Mouse (Mus musculus): Measurements from ENCODE around the gene Erich4. TPM values are rescaled to one million over a fixed set of nuclear protein-coding genes. Genes with fewer than 3 reads are reported as not detected.
A peak's percentile ranks its signal among the peaks of the same experiment; 100 is the strongest.

The Erich4 gene
- polyA plus RNA-seq, 2 experiments = 0.51 to 0.52 TPM

DNA sequence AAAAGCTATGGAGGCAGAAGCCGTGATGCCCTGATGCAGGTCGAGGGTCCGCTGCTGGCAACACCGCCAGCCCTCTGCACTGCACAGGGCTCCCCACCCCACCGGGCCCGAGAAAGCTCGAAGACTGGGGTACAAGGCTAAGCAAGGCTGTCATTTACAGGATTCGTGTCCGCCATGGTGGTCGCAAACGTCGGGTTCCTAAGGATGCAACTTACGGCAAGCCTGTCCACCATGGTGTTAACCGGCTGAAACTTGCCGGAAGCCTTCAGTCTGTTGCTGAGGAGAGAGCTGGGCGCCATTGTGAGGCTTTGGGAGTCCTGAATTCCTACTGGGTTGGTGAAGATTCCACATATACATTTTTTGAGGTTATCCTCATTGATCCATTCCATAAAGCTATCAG is 14.3 kb downstream of the Erich4 start:
- 80% methylated on average over 16 of the region's 16 CpGs for WGBS (ENCODE audit: insufficient replicate concordance)
- Histone ChIP-seq H3K36me3 (replicated peaks; ENCODE audit: control insufficient read depth, insufficient read depth, low read depth) (no peaks in the 10 kb centered on the region), H3K9ac (replicated peaks) (no peak overlapping the region), H3K9me3 (ENCODE audit: control insufficient read depth, low read length) (no peaks in the 10 kb centered on the region), H3K4me1 (replicated peaks; ENCODE audit: control insufficient read depth in 2 of 2, insufficient read depth in 2 of 2, low read length in 1 of 2) (no peaks in the 10 kb centered on the region), H3K27me3 (ENCODE audit: control insufficient read depth, insufficient read depth, low read length) (no peaks in the 10 kb centered on the region), H3K27ac (no peak overlapping the region), H3K4me3 (ENCODE audit: insufficient read depth in 1 of 2, low read depth in 2 of 2, low read length in 2 of 2) (no peak overlapping the region), H3K4me2 (ENCODE audit: low read depth) (no peak overlapping the region)
- no peak for TF ChIP-seq CTCF (IDR thresholded peaks at IDR 0.05; ENCODE audit: low read depth)
- TF ChIP-seq EP300 (IDR thresholded peaks at IDR 0.05; ENCODE audit: low read depth) = no peak
- ATAC-seq (ENCODE audit: insufficient read depth) = no peak
- no peak for DNase-seq (ENCODE audit: low read depth in 3 of 3, low spot score in 3 of 3)

DNA sequence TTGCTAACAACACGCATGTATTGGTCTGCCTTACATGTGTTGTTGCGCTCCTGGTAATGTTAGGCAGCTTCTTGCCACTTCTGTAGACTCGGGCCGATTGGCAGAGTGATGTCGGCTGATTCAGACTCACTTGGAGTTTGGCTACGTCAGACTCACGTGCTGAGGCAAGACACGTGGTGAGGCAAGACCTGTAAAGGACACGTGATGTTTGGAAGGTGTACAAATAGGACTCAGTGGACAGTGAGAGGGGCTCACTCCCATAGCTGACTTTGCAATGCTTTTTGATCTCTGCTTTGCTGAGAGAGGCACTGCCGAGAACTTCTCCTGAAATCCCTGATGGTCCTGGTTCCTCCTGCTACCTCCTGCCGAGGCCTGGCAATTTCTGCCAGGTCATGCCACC is 15.0 kb downstream of the Erich4 start:
- Histone ChIP-seq H3K36me3 (replicated peaks; ENCODE audit: control insufficient read depth, insufficient read depth, low read depth) (no peaks in the 10 kb centered on the region), H3K27ac (no peak overlapping the region), H3K4me2 (ENCODE audit: low read depth) (no peak overlapping the region), H3K27me3 (ENCODE audit: control insufficient read depth, insufficient read depth, low read length) (no peaks in the 10 kb centered on the region), H3K4me1 (replicated peaks; ENCODE audit: control insufficient read depth in 2 of 2, insufficient read depth in 2 of 2, low read length in 1 of 2) (no peaks in the 10 kb centered on the region), H3K9me3 (ENCODE audit: control insufficient read depth, low read length) (no peaks in the 10 kb centered on the region), H3K4me3 (ENCODE audit: insufficient read depth in 1 of 2, low read depth in 2 of 2, low read length in 2 of 2) (no peak overlapping the region), H3K9ac (replicated peaks) (no peak overlapping the region)
- TF ChIP-seq CTCF (IDR thresholded peaks at IDR 0.05; ENCODE audit: low read depth) = no peak
- TF ChIP-seq EP300 (IDR thresholded peaks at IDR 0.05; ENCODE audit: low read depth) = no peak
- WGBS (ENCODE audit: insufficient replicate concordance) = 69% methylated on average over 11 of the region's 11 CpGs
- DNase-seq (ENCODE audit: low read depth in 3 of 3, low spot score in 3 of 3) (no peak), ATAC-seq (ENCODE audit: insufficient read depth) (no peak)

GRCm38 (mm10) chr7:25599663-25600062 is 16.0 kb downstream of the Erich4 start:
- Histone ChIP-seq H3K27ac (no peak overlapping the region), H3K4me2 (ENCODE audit: low read depth) (no peak overlapping the region), H3K4me1 (replicated peaks; ENCODE audit: control insufficient read depth in 2 of 2, insufficient read depth in 2 of 2, low read length in 1 of 2) (no peaks in the 10 kb centered on the region; a peak in 1 of 4 replicates), H3K4me3 (ENCODE audit: insufficient read depth in 1 of 2, low read depth in 2 of 2, low read length in 2 of 2) (no peak overlapping the region), H3K9ac (replicated peaks) (no peak overlapping the region), H3K36me3 (replicated peaks; ENCODE audit: control insufficient read depth, insufficient read depth, low read depth) (no peaks in the 10 kb centered on the region), H3K9me3 (ENCODE audit: control insufficient read depth, low read length) (no peaks in the 10 kb centered on the region), H3K27me3 (ENCODE audit: control insufficient read depth, insufficient read depth, low read length) (no peaks in the 10 kb centered on the region)
- TF ChIP-seq EP300 (IDR thresholded peaks at IDR 0.05; ENCODE audit: low read depth) = no peak
- TF ChIP-seq CTCF (IDR thresholded peaks at IDR 0.05; ENCODE audit: low read depth) = peak; percentile 84
- peak; percentile 29 to 46 (median 32) for DNase-seq (ENCODE audit: low read depth in 3 of 3, low spot score in 3 of 3)
- 10% methylated on average over 10 of the region's 10 CpGs for WGBS (ENCODE audit: insufficient replicate concordance)
- ATAC-seq (ENCODE audit: insufficient read depth) = no peak

- H3K9me3 ChIP-seq (ENCODE audit: control insufficient read depth, low read length) = no peaks in the 10 kb centered on the region
- no peak for TF ChIP-seq CTCF (IDR thresholded peaks at IDR 0.05; ENCODE audit: low read depth)
- no peak for TF ChIP-seq EP300 (IDR thresholded peaks at IDR 0.05; ENCODE audit: low read depth)
- H3K36me3 ChIP-seq (replicated peaks; ENCODE audit: control insufficient read depth, insufficient read depth, low read depth) = no peaks in the 10 kb centered on the region
- H3K27me3 ChIP-seq (ENCODE audit: control insufficient read depth, insufficient read depth, low read length) = no peaks in the 10 kb centered on the region
- no peak overlapping the region for H3K4me2 ChIP-seq (ENCODE audit: low read depth)
- H3K4me1 ChIP-seq (replicated peaks; ENCODE audit: control insufficient read depth in 2 of 2, insufficient read depth in 2 of 2, low read length in 1 of 2) = no peaks in the 10 kb centered on the region; a peak in 1 of 4 replicates
- DNase-seq (ENCODE audit: low read depth in 3 of 3, low spot score in 3 of 3) (no peak), ATAC-seq (ENCODE audit: insufficient read depth) (no peak)
- 38% methylated on average over 3 of the region's 3 CpGs for WGBS (ENCODE audit: insufficient replicate concordance)
- H3K27ac ChIP-seq = no peak overlapping the region
- H3K4me3 ChIP-seq (ENCODE audit: insufficient read depth in 1 of 2, low read depth in 2 of 2, low read length in 2 of 2) = no peak overlapping the region
- H3K9ac ChIP-seq (replicated peaks) = no peak overlapping the region
Observed at GRCm38 (mm10) chr7:25593859-25594258, 21.8 kb downstream of the Erich4 start.

DNA sequence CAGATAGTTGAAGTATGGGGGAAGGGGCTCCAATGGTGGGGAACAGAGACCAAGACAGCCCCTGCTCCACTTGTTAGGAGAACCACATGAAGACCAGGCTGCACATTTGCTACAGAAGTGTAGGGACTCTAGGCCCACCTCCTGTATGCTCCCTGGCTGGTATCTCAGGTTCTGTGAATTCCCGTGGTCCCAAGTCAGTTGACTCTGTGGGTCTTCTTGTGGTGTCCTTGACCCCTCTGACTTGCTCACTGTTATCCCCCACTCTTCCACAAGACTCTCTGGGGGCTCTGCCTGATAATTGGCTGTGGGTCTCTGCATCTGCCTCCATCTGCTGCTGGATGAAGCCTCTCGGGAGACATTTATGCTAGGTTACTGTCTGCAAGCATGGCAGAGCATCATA is 24.5 kb downstream of the Erich4 start:
- H3K4me1 ChIP-seq (replicated peaks; ENCODE audit: control insufficient read depth in 2 of 2, insufficient read depth in 2 of 2, low read length in 1 of 2) = no peaks in the 10 kb centered on the region; a peak in 1 of 4 replicates
- DNase-seq (ENCODE audit: low read depth in 3 of 3, low spot score in 3 of 3) = no peak

More for the DNA sequence above, 24.5 kb downstream of the Erich4 start:
- H3K9ac ChIP-seq (replicated peaks) = no peak overlapping the region
- no peak overlapping the region for H3K27ac ChIP-seq
- H3K27me3 ChIP-seq (ENCODE audit: control insufficient read depth, insufficient read depth, low read length) = no peaks in the 10 kb centered on the region
- H3K4me3 ChIP-seq (ENCODE audit: insufficient read depth in 1 of 2, low read depth in 2 of 2, low read length in 2 of 2) = no peak overlapping the region
- H3K36me3 ChIP-seq (replicated peaks; ENCODE audit: control insufficient read depth, insufficient read depth, low read depth) = no peaks in the 10 kb centered on the region
- ATAC-seq (ENCODE audit: insufficient read depth) = no peak
- WGBS (ENCODE audit: insufficient replicate concordance) = 70% methylated on average over 2 of the region's 2 CpGs
- H3K9me3 ChIP-seq (ENCODE audit: control insufficient read depth, low read length) = no peaks in the 10 kb centered on the region
- no peak overlapping the region for H3K4me2 ChIP-seq (ENCODE audit: low read depth)
- no peak for TF ChIP-seq CTCF (IDR thresholded peaks at IDR 0.05; ENCODE audit: low read depth)
- TF ChIP-seq EP300 (IDR thresholded peaks at IDR 0.05; ENCODE audit: low read depth) = no peak
